Mouse (Mus musculus) ES-Bruce4 (cell line): Measurements from ENCODE around the gene Nupr1.

Experiments
- EP300 ChIP-seq: IDR thresholded peaks from 2 replicates; pipeline ENCODE4 v1.6.1; 2011; ENCODE audit warnings: low read depth, low read length; ENCODE audit not compliant: insufficient read depth
- POLR2A ChIP-seq: IDR thresholded peaks from one replicate; pipeline ENCODE4 v1.8.1; 2011; ENCODE audit warnings: low read length; ENCODE audit not compliant: insufficient read depth

DNA sequence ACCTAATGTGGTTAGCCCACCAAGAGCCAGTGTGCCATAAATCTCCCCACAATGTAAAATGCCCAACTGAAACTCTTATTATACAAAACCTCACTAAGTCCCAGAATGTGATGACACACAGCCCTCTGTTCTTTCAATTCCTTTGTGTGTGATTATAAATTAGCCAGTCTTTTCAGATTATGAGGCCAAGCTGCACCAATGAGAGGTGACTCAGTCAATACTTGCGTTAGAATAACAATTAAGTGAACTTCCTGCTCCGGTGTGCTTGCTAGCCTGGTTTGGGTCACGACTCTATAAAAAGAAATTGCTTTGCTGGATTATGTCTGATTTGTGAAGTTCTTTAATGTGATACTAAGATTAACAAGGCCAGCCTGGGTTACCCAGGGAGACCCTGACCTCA lies 746 bp downstream of the Nupr1 start:
- TF ChIP-seq POLR2A (no peak), EP300 (no peak)
